Mouse (Mus musculus): ENCODE measurements at regions not wholly inside any gene's neighbourhood (a gene's known extent, or its start where the extent isn't known, plus 50 kb on each side); places are given as distances from the start of the nearest gene placed in this dataset.

DNA sequence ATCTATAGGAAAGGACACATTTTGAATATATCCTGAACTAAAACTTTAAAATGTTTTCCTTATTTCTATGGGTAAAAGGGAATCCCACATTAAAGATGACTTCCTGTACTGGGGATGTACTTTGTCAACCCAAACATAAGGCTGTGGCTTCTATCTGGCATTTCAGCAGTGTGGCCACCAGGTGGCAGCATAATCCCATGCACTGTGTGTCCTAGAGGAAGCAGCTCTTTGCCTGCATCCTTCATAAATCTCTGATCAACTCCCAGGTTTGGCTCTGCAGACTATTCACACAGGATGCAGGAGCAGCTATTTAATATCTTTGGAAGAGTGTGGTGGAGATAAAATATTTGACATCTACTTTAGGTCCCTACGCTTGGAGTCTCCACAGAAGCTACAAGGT is 59.1 kb downstream of the Bmp15 start:
- peak; percentile 52 for DNase-seq

- no peak for DNase-seq
Measured at GRCm38 (mm10) chrX:6258523-6258922, 62.0 kb downstream of the Bmp15 start.

GRCm38 (mm10) chrX:6254058-6254457 is 66.5 kb downstream of the Bmp15 start:
- peak; percentile 12 for DNase-seq

DNA sequence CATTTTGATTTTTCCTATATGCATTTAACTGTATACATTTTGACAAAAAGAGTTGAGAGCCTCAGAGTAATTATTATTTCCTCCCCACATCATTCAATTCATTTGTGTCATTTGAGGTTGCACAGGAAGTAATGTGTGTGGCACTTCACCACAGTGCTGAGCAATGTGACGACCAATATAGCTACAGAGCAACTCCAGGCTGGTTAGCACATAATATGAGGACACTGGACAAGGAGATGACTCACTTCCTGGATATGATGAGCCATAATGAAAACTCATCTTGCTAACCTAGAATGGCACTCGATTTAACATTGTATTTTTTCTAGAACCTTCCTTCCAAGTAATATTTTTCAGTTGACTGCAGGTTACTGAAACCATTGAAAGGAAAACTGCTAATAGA is 67.6 kb downstream of the Bmp15 start:
- DNase-seq, result no peak
